Mouse (Mus musculus) brain, adult 2 months (tissue): ENCODE results near the gene Cmas.

Experiments used
- DNase-seq: peaks from one replicate; pipeline ENCODE4 v3.0.0; 2011; ENCODE audit warnings: low read depth, low spot score

Cmas gene

GRCm38 (mm10) chr6:142756507-142757333 lies at the start of gene Cmas:
TSS of gene Cmas (plus strand) at chr6:142756686.
- DNase-seq, result peak; percentile 95

- DNase-seq, result no peak
Measured at GRCm38 (mm10) chr6:142706688-142707087, 49.8 kb upstream of the Cmas start.

- DNase-seq, result no peak
Measured at GRCm38 (mm10) chr6:142708369-142708768, 48.1 kb upstream of the Cmas start.

- no peak for DNase-seq
Measured at GRCm38 (mm10) chr6:142710690-142711089, 45.8 kb upstream of the Cmas start.

- no peak for DNase-seq
Measured at GRCm38 (mm10) chr6:142711106-142711505, 45.4 kb upstream of the Cmas start.

- no peak for DNase-seq
Measured at GRCm38 (mm10) chr6:142715026-142715425, 41.5 kb upstream of the Cmas start.

GRCm38 (mm10) chr6:142717186-142717585 lies 39.3 kb upstream of the Cmas start:
- no peak for DNase-seq

GRCm38 (mm10) chr6:142718167-142718566 lies 38.3 kb upstream of the Cmas start:
- no peak for DNase-seq

GRCm38 (mm10) chr6:142720641-142721040 lies 35.8 kb upstream of the Cmas start:
- DNase-seq, result no peak

GRCm38 (mm10) chr6:142721731-142722130 lies 34.8 kb upstream of the Cmas start:
- no peak for DNase-seq

GRCm38 (mm10) chr6:142726032-142726431 lies 30.5 kb upstream of the Cmas start:
- DNase-seq, result no peak

GRCm38 (mm10) chr6:142732567-142733290 lies 23.8 kb upstream of the Cmas start:
- no peak for DNase-seq

GRCm38 (mm10) chr6:142735302-142736005 lies 21.0 kb upstream of the Cmas start:
- DNase-seq, result peak; percentile 74

GRCm38 (mm10) chr6:142738225-142738624 lies 18.3 kb upstream of the Cmas start:
- no peak for DNase-seq

- DNase-seq, result no peak
Measured at GRCm38 (mm10) chr6:142738637-142739036, 17.8 kb upstream of the Cmas start.

- no peak for DNase-seq
Measured at GRCm38 (mm10) chr6:142741763-142742162, 14.7 kb upstream of the Cmas start.

- DNase-seq, result no peak
Measured at GRCm38 (mm10) chr6:142743193-142743592, 13.3 kb upstream of the Cmas start.

GRCm38 (mm10) chr6:142745484-142745883 lies 11.0 kb upstream of the Cmas start:
- no peak for DNase-seq

- DNase-seq, result no peak
Measured at GRCm38 (mm10) chr6:142746765-142747164, 9.7 kb upstream of the Cmas start.

- no peak for DNase-seq
Measured at GRCm38 (mm10) chr6:142747165-142747564, 9.3 kb upstream of the Cmas start.

GRCm38 (mm10) chr6:142748057-142748708 lies 8.3 kb upstream of the Cmas start:
- DNase-seq, result peak; percentile 24

- peak; percentile 34 for DNase-seq
Measured at GRCm38 (mm10) chr6:142751365-142751764, 5.1 kb upstream of the Cmas start.
